Mouse (Mus musculus): ENCODE measurements around the gene Ccdc14. TPM values are rescaled to one million over a fixed set of nuclear protein-coding genes. Genes with fewer than 3 reads are reported as not detected.
"Not testable (repeated sequence)": the region's sequence is repeated elsewhere in the genome, so short reads cannot be mapped to it uniquely, and the experiment has no call there.

Ccdc14 gene
- polyA plus RNA-seq (2015; fragmentation: Nextera tagmentation; extraction: Ambion mirVana): 4.0 and 4.4 TPM in 2 replicates

DNA sequence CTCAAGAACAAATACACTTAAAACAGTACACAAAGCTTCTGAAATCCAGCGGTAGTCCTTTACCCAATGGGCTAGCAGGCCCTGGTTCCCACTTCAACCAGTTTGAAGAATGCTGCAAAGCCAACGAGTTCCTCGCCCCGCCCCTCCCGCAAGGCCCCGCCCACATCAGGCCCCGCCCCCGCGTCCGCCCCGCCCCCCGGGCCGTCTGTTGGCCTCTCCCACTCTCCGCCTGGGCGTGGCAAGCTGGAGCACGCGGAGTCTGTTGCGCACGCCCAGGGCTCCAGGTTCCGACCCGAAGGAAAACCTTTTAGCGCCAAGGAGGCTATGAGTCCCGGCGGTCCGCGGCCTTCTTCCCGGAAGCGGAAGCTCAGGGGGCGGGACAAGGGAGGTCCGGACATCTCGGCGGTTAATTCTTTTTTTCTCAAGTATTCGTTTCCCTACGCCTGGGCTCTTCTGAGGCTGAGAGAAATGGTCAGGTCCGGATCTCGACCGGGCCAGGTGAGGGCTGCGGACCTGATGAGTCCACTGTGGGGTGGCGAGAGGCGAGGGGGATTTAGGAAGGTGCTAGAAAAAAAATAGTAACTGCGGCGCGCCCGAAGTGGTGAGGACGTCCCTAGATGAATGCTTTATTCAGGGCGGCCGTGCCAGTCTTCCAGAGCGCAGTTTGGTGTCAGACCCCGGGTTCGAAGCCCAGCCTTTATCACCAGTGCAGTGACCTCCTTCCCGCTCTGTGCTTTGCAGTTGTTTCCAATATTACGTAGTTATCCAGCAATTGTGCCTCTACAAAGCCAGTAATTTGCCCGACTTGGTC, at the start of gene Ccdc14:
Gene Ccdc14, plus strand, starts transcription at position 283 of the 811 bp plus-strand sequence.
- peak; percentile 94 for ATAC-seq (replicated peaks; ENCODE audit: low FRiP score, low read depth)
- WGBS: under 1% methylated on average over 53 of the region's 53 CpGs

DNA sequence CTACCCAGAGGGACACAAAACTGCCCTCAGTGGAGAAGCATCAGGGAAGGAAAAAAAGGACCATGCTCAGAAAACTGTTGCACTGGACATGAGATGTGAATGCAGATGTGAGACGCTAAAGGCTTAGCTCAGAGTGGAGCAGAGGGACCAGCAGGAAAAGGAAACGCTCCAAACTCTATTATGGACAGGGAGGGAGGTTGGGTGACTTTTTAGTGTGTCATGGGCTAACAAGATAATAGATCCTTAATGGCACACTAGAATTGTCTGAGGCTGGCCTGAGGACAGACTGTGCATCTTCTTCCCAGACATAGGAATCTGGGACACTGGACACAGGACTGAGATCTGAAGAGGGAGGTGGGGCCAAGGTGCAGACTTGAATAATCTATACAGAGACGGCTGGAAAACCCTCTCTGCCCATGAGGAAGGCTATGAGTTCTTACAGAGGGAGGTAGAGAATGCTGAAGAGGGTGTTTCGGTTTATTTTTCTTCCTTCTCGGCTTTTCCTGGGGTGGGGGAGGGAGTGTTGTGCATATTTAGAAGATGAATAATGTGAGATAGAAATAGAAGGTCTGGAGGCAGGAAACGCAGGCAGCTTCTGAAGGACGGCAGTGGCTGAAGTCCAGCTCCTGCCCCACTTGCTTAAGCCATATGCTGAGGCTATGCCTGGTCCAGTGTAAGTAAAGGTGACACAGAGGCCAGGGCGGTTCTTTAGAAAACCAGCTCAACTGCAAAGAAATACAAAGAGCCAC, 46.7 kb upstream of the Ccdc14 start:
- H3K27ac ChIP-seq: no peak overlapping the region
- no peaks in the 10 kb centered on the region for H3K27me3 ChIP-seq (ENCODE audit: insufficient read depth, low read length)
- peak; percentile 28 for DNase-seq (ENCODE audit: low spot score)
- H3K4me1 ChIP-seq (replicated peaks; ENCODE audit: insufficient read depth, low read length): no peaks in the 10 kb centered on the region
- no peak for TF ChIP-seq CTCF (IDR thresholded peaks at IDR 0.05; ENCODE audit: low read depth)
- no peak overlapping the region for H3K4me2 ChIP-seq (ENCODE audit: low read length)
- no peaks in the 10 kb centered on the region for H3K36me3 ChIP-seq (ENCODE audit: insufficient read depth, low read length)
- H3K9me3 ChIP-seq (replicated peaks; ENCODE audit: low read length): no peaks in the 10 kb centered on the region
- ATAC-seq (replicated peaks; ENCODE audit: low FRiP score, low read depth): no peak
- 33% methylated on average over 8 of the region's 8 CpGs for WGBS
- no peak overlapping the region for H3K4me3 ChIP-seq (replicated peaks; ENCODE audit: low read depth, low read length)
- no peak overlapping the region for H3K9ac ChIP-seq (ENCODE audit: low read depth, low read length)

More for the DNA sequence above, at the start of gene Ccdc14:
- peak within 1 kb of the TSS; percentile 72 for H3K4me3 ChIP-seq (replicated peaks; ENCODE audit: low read depth, low read length)
- H3K9me3 ChIP-seq (replicated peaks; ENCODE audit: low read length): no peaks in the 10 kb centered on the region
- H3K27ac ChIP-seq: peak within 1 kb of the TSS; percentile 88
- no peaks in the 10 kb centered on the region for H3K27me3 ChIP-seq (ENCODE audit: insufficient read depth, low read length)
- peak within 1 kb of the TSS; percentile 73 for H3K9ac ChIP-seq (ENCODE audit: low read depth, low read length)
- TF ChIP-seq CTCF (IDR thresholded peaks at IDR 0.05; ENCODE audit: low read depth): no peak
- H3K4me2 ChIP-seq (ENCODE audit: low read length): peak within 1 kb of the TSS; percentile 84
- no peaks in the 10 kb centered on the region for H3K4me1 ChIP-seq (replicated peaks; ENCODE audit: insufficient read depth, low read length)
- H3K36me3 ChIP-seq (ENCODE audit: insufficient read depth, low read length): no peaks in the 10 kb centered on the region
- DNase-seq (ENCODE audit: low spot score): peak; percentile 96

DNA sequence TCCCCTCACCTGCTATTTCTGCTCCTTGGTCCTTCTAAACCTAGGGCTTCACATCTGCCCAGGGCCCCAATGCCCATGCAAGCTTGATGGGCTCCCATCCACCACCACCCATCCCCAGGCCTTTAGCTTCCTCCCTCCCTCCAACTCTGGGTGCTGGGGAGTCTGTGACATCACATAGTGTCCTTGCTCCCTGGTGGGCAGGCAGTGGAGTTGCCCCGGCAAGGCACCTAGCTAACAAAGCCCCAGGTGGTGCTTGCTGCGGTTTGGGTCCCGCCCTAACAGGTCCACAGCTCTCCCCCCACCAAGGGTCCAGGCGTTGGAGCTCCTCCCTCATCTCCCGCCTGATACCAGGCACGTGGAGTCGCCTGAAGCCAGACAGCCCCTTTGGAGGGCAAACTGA, 40.8 kb upstream of the Ccdc14 start, which contains the start of gene Ropn1:
Gene Ropn1, plus strand, starts transcription at position 301 of the 400 bp plus-strand sequence.
- Histone ChIP-seq H3K27me3 (ENCODE audit: insufficient read depth, low read length) (no peaks in the 10 kb centered on the region), H3K9me3 (replicated peaks; ENCODE audit: low read length) (no peaks in the 10 kb centered on the region), H3K4me3 (replicated peaks; ENCODE audit: low read depth, low read length) (no peak within 1 kb of the TSS), H3K36me3 (ENCODE audit: insufficient read depth, low read length) (no peaks in the 10 kb centered on the region), H3K4me2 (ENCODE audit: low read length) (no peak within 1 kb of the TSS), H3K4me1 (replicated peaks; ENCODE audit: insufficient read depth, low read length) (no peaks in the 10 kb centered on the region), H3K27ac (no peak within 1 kb of the TSS), H3K9ac (ENCODE audit: low read depth, low read length) (no peak within 1 kb of the TSS)
- 68% methylated on average over 7 of the region's 7 CpGs for WGBS
- DNase-seq (ENCODE audit: low spot score) (no peak), ATAC-seq (replicated peaks; ENCODE audit: low FRiP score, low read depth) (no peak)
- no peak for TF ChIP-seq CTCF (IDR thresholded peaks at IDR 0.05; ENCODE audit: low read depth)

DNA sequence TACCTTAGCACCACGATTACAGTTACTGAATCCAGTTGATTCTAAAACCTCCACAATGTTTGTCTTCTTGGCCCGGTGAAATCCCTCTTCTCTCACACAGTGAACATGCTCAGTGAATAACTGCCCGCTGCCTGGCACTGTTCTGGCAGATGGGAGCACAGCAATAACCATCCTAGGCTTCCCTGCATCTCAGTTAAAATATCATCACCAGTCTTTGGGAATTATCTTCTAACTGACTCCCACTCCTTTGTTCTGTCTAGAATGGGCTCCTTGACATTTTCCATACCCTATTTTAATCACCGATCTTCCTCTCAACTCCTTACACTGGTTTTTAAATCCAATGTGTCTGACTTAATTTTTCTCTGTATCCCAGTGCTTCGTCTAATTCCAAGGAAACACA, 37.4 kb upstream of the Ccdc14 start:
- H3K36me3 ChIP-seq (ENCODE audit: insufficient read depth, low read length): no peaks in the 10 kb centered on the region
- ATAC-seq (replicated peaks; ENCODE audit: low FRiP score, low read depth) (no peak), DNase-seq (ENCODE audit: low spot score) (no peak)
- no peaks in the 10 kb centered on the region for H3K27me3 ChIP-seq (ENCODE audit: insufficient read depth, low read length)
- H3K4me3 ChIP-seq (replicated peaks; ENCODE audit: low read depth, low read length): no peak overlapping the region
- no peak overlapping the region for H3K4me2 ChIP-seq (ENCODE audit: low read length)
- no peaks in the 10 kb centered on the region for H3K9me3 ChIP-seq (replicated peaks; ENCODE audit: low read length)
- no peak overlapping the region for H3K27ac ChIP-seq
- H3K4me1 ChIP-seq (replicated peaks; ENCODE audit: insufficient read depth, low read length): no peaks in the 10 kb centered on the region
- H3K9ac ChIP-seq (ENCODE audit: low read depth, low read length): no peak overlapping the region
- no peak for TF ChIP-seq CTCF (IDR thresholded peaks at IDR 0.05; ENCODE audit: low read depth)
- WGBS: 94% methylated on average over 5 of the region's 5 CpGs

DNA sequence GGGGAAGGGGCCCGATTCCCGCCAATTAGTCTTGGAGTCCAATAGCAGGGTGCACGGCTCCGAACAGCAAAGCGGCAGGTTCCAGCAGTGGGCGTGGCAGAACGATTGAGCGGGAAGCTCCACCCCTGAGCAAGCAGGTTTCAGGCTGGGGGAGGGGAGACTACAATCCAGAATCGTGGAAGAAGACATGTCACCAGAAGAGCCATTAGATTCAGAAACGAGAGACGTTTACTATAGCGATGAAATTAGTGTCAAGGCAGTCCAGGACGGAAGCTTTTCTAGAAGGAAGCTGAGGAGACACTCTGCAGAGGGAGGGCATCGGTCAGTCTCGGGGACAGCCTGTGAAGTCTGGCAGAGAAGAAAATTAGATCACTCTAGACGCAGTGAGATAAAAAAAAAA, 32.9 kb upstream of the Ccdc14 start:
- not testable (repeated sequence) for H3K9ac ChIP-seq (ENCODE audit: low read depth, low read length); H3K27me3 ChIP-seq (ENCODE audit: insufficient read depth, low read length); H3K9me3 ChIP-seq (replicated peaks; ENCODE audit: low read length); H3K27ac ChIP-seq; H3K36me3 ChIP-seq (ENCODE audit: insufficient read depth, low read length); H3K4me1 ChIP-seq (replicated peaks; ENCODE audit: insufficient read depth, low read length); ATAC-seq (replicated peaks; ENCODE audit: low FRiP score, low read depth)
- DNase-seq (ENCODE audit: low spot score): peak; percentile 1
- Histone ChIP-seq H3K4me2 (ENCODE audit: low read length) (peak overlapping the region; percentile 61), H3K4me3 (replicated peaks; ENCODE audit: low read depth, low read length) (peak overlapping the region; percentile 30)
- 2% methylated on average over 16 of the region's 16 CpGs for WGBS

DNA sequence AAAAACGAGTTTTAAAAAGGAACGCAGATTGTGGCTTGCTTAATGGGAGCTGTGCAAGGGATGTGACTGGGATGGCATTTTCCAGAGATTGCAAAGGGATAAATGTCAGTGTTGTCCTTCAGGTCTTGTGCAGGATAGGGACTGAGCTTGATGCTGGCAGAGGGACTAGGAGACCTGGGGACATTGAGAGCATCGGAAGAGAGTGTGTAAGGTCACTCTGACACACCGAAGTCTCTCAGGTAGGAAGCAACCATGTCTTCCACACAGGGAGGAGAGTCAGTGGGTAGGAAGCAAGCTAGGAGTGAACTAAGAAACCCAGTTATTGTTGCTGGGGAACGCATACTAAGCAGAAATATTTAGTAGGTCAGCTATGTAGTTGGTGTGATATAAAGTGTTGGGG, 32.4 kb upstream of the Ccdc14 start:
- H3K36me3 ChIP-seq (ENCODE audit: insufficient read depth, low read length): no peaks in the 10 kb centered on the region
- no peak for TF ChIP-seq CTCF (IDR thresholded peaks at IDR 0.05; ENCODE audit: low read depth)
- peak overlapping the region; percentile 61 for H3K4me2 ChIP-seq (ENCODE audit: low read length)
- 24% methylated on average over 5 of the region's 5 CpGs for WGBS
- no peaks in the 10 kb centered on the region for H3K9me3 ChIP-seq (replicated peaks; ENCODE audit: low read length)
- no peaks in the 10 kb centered on the region for H3K4me1 ChIP-seq (replicated peaks; ENCODE audit: insufficient read depth, low read length)
- DNase-seq (ENCODE audit: low spot score): no peak
- H3K27me3 ChIP-seq (ENCODE audit: insufficient read depth, low read length): no peaks in the 10 kb centered on the region
- H3K27ac ChIP-seq: no peak overlapping the region
- ATAC-seq (replicated peaks; ENCODE audit: low FRiP score, low read depth): no peak
- no peak overlapping the region for H3K9ac ChIP-seq (ENCODE audit: low read depth, low read length)
- H3K4me3 ChIP-seq (replicated peaks; ENCODE audit: low read depth, low read length): peak overlapping the region; percentile 30; the same call in 1 of the 2 replicates

All from kidney, postnatal 0 days (tissue).